Mouse (Mus musculus): ENCODE measurements around the gene Cd44.

Gene Cd44

GRCm38 (mm10) chr2:102900875-102901827 is at the start of gene Cd44:
Cd44 (minus strand) TSS chr2:102901665.
- peak; percentile 65 to 69 for DNase-seq (ENCODE audit: low spot score in 2 of 2)

- DNase-seq (ENCODE audit: low spot score in 2 of 2) = peak in 1 of 2 experiments; percentile 20
Measured at GRCm38 (mm10) chr2:102948481-102948857, 47.0 kb upstream of the Cd44 start.

- DNase-seq (ENCODE audit: low spot score in 2 of 2) = no peak
Measured at GRCm38 (mm10) chr2:102947846-102948480, 46.5 kb upstream of the Cd44 start.

GRCm38 (mm10) chr2:102945111-102945510 is 43.6 kb upstream of the Cd44 start:
- no peak for DNase-seq (ENCODE audit: low spot score in 2 of 2)

GRCm38 (mm10) chr2:102944415-102945012 is 43.0 kb upstream of the Cd44 start:
- no peak for DNase-seq (ENCODE audit: low spot score in 2 of 2)

GRCm38 (mm10) chr2:102943983-102944382 is 42.5 kb upstream of the Cd44 start:
- no peak for DNase-seq (ENCODE audit: low spot score in 2 of 2)

GRCm38 (mm10) chr2:102942782-102943080 is 41.3 kb upstream of the Cd44 start:
- DNase-seq (ENCODE audit: low spot score in 2 of 2) = no peak

GRCm38 (mm10) chr2:102941937-102942781 is 40.7 kb upstream of the Cd44 start:
- no peak for DNase-seq (ENCODE audit: low spot score in 2 of 2)

- DNase-seq (ENCODE audit: low spot score in 2 of 2) = no peak
Measured at GRCm38 (mm10) chr2:102940813-102941361, 39.4 kb upstream of the Cd44 start.

GRCm38 (mm10) chr2:102940158-102940557 is 38.7 kb upstream of the Cd44 start:
- DNase-seq (ENCODE audit: low spot score in 2 of 2) = no peak

- no peak for DNase-seq (ENCODE audit: low spot score in 2 of 2)
Measured at GRCm38 (mm10) chr2:102936886-102937285, 35.4 kb upstream of the Cd44 start.

- DNase-seq (ENCODE audit: low spot score in 2 of 2) = no peak
Measured at GRCm38 (mm10) chr2:102934834-102935233, 33.4 kb upstream of the Cd44 start.

GRCm38 (mm10) chr2:102933787-102934186 is 32.3 kb upstream of the Cd44 start:
- DNase-seq (ENCODE audit: low spot score in 2 of 2) = no peak

GRCm38 (mm10) chr2:102933142-102933541 is 31.7 kb upstream of the Cd44 start:
- DNase-seq (ENCODE audit: low spot score in 2 of 2) = no peak

- no peak for DNase-seq (ENCODE audit: low spot score in 2 of 2)
Measured at GRCm38 (mm10) chr2:102932667-102933066, 31.2 kb upstream of the Cd44 start.

GRCm38 (mm10) chr2:102928211-102928610 is 26.7 kb upstream of the Cd44 start:
- no peak for DNase-seq (ENCODE audit: low spot score in 2 of 2)

- no peak for DNase-seq (ENCODE audit: low spot score in 2 of 2)
Measured at GRCm38 (mm10) chr2:102924480-102924879, 23.0 kb upstream of the Cd44 start.

- DNase-seq (ENCODE audit: low spot score in 2 of 2) = no peak
Measured at GRCm38 (mm10) chr2:102923682-102924081, 22.2 kb upstream of the Cd44 start.

- no peak for DNase-seq (ENCODE audit: low spot score in 2 of 2)
Measured at GRCm38 (mm10) chr2:102922066-102922465, 20.6 kb upstream of the Cd44 start.

- DNase-seq (ENCODE audit: low spot score in 2 of 2) = no peak
Measured at GRCm38 (mm10) chr2:102918301-102918700, 16.8 kb upstream of the Cd44 start.

GRCm38 (mm10) chr2:102916596-102916995 is 15.1 kb upstream of the Cd44 start:
- no peak for DNase-seq (ENCODE audit: low spot score in 2 of 2)
